Mouse (Mus musculus) liver, embryonic 12.5 days (tissue): ENCODE measurements around the gene Sgk1. TPM values are rescaled to one million over a fixed set of nuclear protein-coding genes. Genes with fewer than 3 reads are reported as not detected.
A peak's percentile ranks its signal among the peaks of the same experiment; 100 is the strongest.

Experiments used
- ATAC-seq: fragments of 200-750 bp; cut with Nextera tagmentation; 2 replicates; pipeline ENCODE4 v1.8.0; 2017; ENCODE audit warnings: moderate number of reproducible peaks, mild to moderate bottlenecking, moderate library complexity
- H3K27ac ChIP-seq: fragments of 300-500 bp; sonication (generic); 2 replicates; pipeline ENCODE4 v1.5.1; 2016; ENCODE audit warnings: mild to moderate bottlenecking
- H3K27me3 ChIP-seq: fragments of 300-500 bp; sonication (generic); replicated peaks from 2 replicates; pipeline ENCODE4 v1.6.1; 2016; ENCODE audit warnings: mild to moderate bottlenecking, moderate library complexity
- H3K36me3 ChIP-seq: fragments of 300-500 bp; sonication (generic); 2 replicates; pipeline ENCODE4 v1.6.1; 2016; ENCODE audit warnings: mild to moderate bottlenecking, moderate library complexity
- H3K4me1 ChIP-seq: fragments of 300-500 bp; sonication (generic); 2 replicates; pipeline ENCODE4 v1.6.1; 2016
- H3K4me2 ChIP-seq: fragments of 300-500 bp; sonication (generic); 2 replicates; pipeline ENCODE4 v1.6.1; 2016; ENCODE audit warnings: mild to moderate bottlenecking, moderate library complexity
- H3K4me3 ChIP-seq: fragments of 300-500 bp; sonication (generic); 2 replicates; pipeline ENCODE4 v1.5.1; 2016; ENCODE audit warnings: mild to moderate bottlenecking, moderate library complexity
- H3K9ac ChIP-seq: fragments of 300-500 bp; sonication (generic); 2 replicates; pipeline ENCODE4 v1.6.1; 2016; ENCODE audit warnings: mild to moderate bottlenecking, moderate library complexity
- H3K9me3 ChIP-seq: fragments of 300-500 bp; sonication (generic); replicated peaks from 2 replicates; pipeline ENCODE4 v1.6.1; 2016; ENCODE audit warnings: mild to moderate bottlenecking, moderate library complexity
- WGBS: fragments of 180-500 bp; shearing (Covaris S2); methylation state at CpG from one replicate; pipeline ENCODE4 v1.1.7; 2016; ENCODE audit not compliant: insufficient replicate concordance; 5-methylcytosine and 5-hydroxymethylcytosine counted together
- polyA plus RNA-seq: library from polyadenylated mRNA; unstranded; fragments of >200 nt; fragmentation: Nextera tagmentation; extraction: Ambion mirVana; gene quantifications from 2 replicates; pipeline ENCODE4 v1.2.1, GENCODE M21; 2016

Sgk1 gene
- polyA plus RNA-seq, 1 experiment from 2014 or later = 12.2 TPM

DNA sequence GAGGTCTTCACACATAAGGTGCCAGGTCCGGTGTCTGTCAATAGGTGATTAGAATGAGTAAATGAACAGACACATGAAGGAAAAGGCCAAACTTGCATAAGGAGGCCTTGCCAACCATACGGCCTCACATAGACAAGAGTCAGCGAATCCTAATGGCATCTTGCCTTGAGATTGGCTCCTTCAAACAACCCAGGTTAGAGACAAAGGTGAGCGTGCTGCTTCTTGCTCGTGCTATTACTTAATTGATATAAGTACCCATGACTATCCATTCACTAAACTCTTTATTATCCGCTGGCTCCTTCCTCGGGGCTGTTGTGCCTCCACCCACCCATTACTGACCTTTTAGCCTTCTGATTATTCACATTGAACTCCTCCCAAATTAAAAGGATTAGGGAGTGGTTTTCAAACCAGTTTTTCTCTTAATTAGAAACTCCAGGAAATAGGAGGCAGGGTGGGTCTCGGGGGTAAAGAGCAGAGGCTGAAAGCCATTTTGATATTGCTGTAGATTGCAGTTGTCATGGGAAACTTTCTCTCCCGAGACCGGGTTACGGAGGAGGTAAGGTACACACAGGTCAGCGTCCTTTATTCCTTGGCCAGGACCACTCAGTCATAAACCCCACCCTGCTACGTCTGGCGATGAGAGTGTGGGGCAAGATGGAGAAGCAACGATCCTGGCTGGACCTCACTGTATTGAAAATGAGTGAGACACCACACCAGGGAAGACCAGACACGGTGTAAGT, 33.9 kb upstream of the Sgk1 start:
- H3K4me2 ChIP-seq = no peak overlapping the region
- H3K9ac ChIP-seq = no peak overlapping the region
- WGBS = 81% methylated on average over 16 of the region's 16 CpGs
- no peaks in the 10 kb centered on the region for H3K27me3 ChIP-seq
- no peaks in the 10 kb centered on the region for H3K9me3 ChIP-seq
- no peaks in the 10 kb centered on the region for H3K4me1 ChIP-seq
- no peak overlapping the region for H3K4me3 ChIP-seq
- H3K36me3 ChIP-seq = no peaks in the 10 kb centered on the region
- no peak for ATAC-seq
- no peak overlapping the region for H3K27ac ChIP-seq

DNA sequence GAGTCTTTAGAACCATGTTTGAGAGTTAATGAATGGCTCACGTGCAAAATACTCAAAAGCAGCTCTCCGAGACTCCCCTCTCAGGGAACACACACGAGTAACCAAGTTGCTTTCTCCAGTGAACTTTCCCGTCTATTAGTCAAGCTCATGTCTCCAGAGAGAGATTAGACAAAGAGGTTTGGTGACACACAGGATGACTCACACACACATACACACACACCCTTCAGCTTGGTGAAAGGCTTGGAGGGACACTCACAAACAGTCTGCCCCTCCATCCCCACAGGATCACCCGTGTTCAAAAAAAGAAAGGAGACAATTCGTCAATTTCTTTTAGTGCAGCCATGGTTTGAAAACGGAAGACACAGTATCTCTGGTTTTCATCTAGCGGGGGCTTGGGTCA, 32.7 kb upstream of the Sgk1 start:
- Histone ChIP-seq H3K4me1 (no peaks in the 10 kb centered on the region), H3K9me3 (no peaks in the 10 kb centered on the region), H3K27ac (no peak overlapping the region), H3K4me3 (no peak overlapping the region), H3K9ac (no peak overlapping the region), H3K27me3 (no peaks in the 10 kb centered on the region), H3K4me2 (no peak overlapping the region), H3K36me3 (no peaks in the 10 kb centered on the region)
- ATAC-seq = no peak
- 73% methylated on average over 8 of the region's 8 CpGs for WGBS

DNA sequence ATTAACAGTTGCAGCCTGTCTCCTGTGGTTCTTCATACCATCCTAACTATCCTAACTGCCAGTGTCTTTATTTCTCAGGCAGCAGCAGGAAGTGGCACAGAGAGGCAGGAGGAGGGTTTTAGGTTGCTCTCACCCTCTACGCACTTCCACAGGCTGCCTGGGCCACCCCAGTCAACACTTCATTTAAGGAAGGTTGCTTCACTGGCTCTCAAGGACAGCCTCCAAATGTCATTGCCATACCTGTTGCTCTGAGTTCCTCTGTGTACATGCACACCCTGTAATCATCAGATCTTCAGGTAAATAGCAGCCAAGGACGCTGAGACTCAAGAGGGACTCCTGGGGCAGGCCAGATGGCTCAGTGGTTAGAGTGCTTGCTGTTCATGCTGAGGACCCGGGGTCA, 31.7 kb upstream of the Sgk1 start:
- 66% methylated on average over 3 of the region's 3 CpGs for WGBS

DNA sequence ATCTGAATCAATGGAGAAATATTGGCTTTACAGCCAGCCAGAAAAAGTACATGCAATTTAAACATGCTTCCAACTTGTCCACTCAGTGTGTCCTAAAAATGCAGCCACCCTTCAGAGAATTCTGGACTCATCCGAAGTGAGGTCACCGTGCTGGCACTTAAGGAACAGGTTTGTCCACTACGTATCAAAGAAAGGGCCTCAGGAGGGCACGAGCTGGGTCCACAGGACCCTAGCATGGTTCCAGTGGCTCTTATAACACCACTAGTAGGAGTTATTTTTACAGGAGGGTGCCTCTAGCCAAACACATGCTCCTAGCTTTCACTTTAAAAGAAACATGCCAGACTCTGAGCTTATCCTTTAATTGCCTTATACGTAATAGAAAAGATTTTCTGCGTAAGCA, 28.9 kb upstream of the Sgk1 start:
- no peaks in the 10 kb centered on the region for H3K9me3 ChIP-seq
- H3K4me2 ChIP-seq = no peak overlapping the region
- H3K4me3 ChIP-seq = no peak overlapping the region
- H3K27me3 ChIP-seq = no peaks in the 10 kb centered on the region
- no peak for ATAC-seq
- H3K9ac ChIP-seq = no peak overlapping the region
- H3K4me1 ChIP-seq = no peaks in the 10 kb centered on the region
- no peaks in the 10 kb centered on the region for H3K36me3 ChIP-seq
- H3K27ac ChIP-seq = no peak overlapping the region
- 83% methylated on average over 6 of the region's 6 CpGs for WGBS

More for the DNA sequence above, 31.7 kb upstream of the Sgk1 start:
- H3K4me3 ChIP-seq = no peak overlapping the region
- H3K36me3 ChIP-seq = no peaks in the 10 kb centered on the region
- H3K9ac ChIP-seq = no peak overlapping the region
- no peaks in the 10 kb centered on the region for H3K4me1 ChIP-seq
- no peak overlapping the region for H3K27ac ChIP-seq
- H3K9me3 ChIP-seq = no peaks in the 10 kb centered on the region
- no peak overlapping the region for H3K4me2 ChIP-seq
- no peaks in the 10 kb centered on the region for H3K27me3 ChIP-seq
- no peak for ATAC-seq

DNA sequence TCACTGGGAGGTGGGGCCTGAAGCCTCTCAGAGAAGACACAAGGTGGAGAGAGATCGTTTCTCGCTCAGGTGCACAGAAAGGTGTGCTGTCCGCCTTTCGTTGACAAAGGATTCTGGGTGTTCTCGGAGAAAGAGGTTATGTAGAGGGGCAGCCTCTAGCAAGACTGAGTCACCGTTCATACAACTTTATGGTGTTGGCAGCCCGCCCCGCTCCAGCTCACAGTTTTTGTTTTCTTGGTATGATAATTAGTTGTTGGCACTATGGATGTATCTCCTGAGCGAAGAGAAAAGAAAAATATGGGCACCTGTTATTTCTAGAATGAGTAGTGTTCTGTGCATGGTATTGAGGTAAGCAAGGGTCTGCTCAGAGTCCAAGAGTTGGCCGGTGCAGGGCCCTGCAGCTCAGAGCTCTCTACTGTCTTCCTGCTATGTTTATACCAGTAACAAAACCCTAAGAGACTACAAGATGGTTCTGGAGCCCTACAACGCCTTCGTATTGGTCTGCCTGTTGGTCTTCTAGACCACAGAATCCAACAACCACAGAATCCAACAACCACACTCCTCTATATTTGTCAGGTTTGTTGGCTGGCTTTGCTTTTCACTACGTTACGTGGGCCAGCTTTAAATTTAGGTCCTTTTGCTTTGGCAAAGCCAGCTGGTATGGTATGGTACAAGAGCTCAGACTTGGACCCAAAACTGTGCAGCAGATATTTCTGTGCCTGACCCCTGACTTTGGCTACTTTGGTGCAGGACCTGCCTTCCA, 28.2 kb upstream of the Sgk1 start:
- Histone ChIP-seq H3K9me3 (no peaks in the 10 kb centered on the region), H3K4me3 (no peak overlapping the region), H3K4me1 (no peaks in the 10 kb centered on the region), H3K36me3 (no peaks in the 10 kb centered on the region), H3K27me3 (no peaks in the 10 kb centered on the region), H3K4me2 (no peak overlapping the region), H3K27ac (no peak overlapping the region), H3K9ac (no peak overlapping the region)
- WGBS = 80% methylated on average over 14 of the region's 14 CpGs
- no peak for ATAC-seq

DNA sequence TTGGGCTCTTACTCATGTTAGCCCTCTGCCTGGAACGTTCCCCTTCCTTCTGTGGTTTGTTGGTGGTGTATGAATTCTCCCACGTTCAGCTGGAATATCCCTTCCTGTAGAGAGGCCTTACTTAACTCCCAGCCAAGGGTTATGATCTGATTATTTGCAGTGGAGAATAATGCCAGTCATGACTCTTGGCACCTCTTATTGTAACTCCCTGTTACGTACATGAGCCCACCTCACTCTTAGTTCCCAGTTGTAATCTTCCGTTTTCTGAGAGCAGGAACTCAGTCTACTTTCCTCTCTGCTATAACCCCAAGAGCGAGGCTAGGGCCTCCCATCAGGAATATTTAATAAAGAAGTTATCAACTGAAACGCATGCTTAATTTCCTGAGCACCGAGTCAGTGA, 26.6 kb upstream of the Sgk1 start:
- WGBS = 64% methylated on average over 7 of the region's 7 CpGs
- H3K4me3 ChIP-seq = no peak overlapping the region
- no peaks in the 10 kb centered on the region for H3K36me3 ChIP-seq
- H3K27ac ChIP-seq = no peak overlapping the region
- ATAC-seq = no peak
- H3K4me2 ChIP-seq = no peak overlapping the region
- H3K4me1 ChIP-seq = no peaks in the 10 kb centered on the region
- H3K9me3 ChIP-seq = no peaks in the 10 kb centered on the region
- no peaks in the 10 kb centered on the region for H3K27me3 ChIP-seq
- no peak overlapping the region for H3K9ac ChIP-seq

DNA sequence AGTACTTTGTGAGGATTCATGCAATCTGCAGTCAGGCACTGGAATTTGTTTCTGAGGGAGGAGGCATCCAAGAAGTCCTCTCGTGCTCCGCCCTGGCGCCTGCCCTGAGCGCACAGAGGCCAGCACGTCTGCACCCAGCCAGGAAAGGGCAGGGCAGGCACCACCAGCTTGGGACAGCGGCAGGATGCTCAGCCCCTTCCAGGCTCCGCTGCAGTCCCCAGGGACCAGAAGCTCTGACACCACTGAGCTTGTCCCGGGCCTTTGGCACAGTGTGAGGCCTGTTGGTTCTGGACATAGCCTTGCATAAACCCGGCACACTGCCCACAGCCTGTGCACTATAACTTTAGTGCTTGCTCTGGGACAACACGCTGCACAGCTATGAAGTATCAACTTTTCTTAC, 24.3 kb upstream of the Sgk1 start:
- 64% methylated on average over 10 of the region's 10 CpGs for WGBS
- no peak overlapping the region for H3K4me3 ChIP-seq
- H3K27ac ChIP-seq = no peak overlapping the region
- no peaks in the 10 kb centered on the region for H3K36me3 ChIP-seq
- no peaks in the 10 kb centered on the region for H3K4me1 ChIP-seq
- no peaks in the 10 kb centered on the region for H3K27me3 ChIP-seq
- no peak overlapping the region for H3K9ac ChIP-seq
- no peak overlapping the region for H3K4me2 ChIP-seq
- H3K9me3 ChIP-seq = no peaks in the 10 kb centered on the region
- ATAC-seq = no peak

DNA sequence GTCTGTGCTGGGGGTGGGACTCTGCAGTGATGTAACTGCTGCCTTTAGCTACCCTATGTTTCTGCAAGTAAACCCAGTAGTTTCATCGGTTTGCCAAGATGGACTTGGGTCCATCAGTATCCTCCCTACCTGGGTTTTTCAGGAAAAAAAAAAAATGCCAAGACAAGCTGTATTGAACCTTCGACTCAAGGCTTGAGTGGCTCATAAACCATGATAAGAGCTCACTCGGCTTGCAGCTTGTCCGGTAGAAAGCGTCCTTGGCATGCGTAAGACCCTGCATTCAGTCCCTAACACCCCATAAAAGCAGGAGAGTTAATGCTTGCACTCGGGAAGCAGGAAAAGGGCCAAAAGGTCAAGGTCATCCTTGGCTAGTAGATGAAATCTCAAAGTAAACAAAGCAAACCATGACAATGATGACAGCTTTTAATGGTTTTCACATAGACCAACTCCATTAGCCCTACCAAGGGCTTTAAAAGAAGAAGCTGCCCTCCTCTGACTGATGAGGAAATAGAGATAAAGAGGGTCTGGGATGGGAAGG, 23.5 kb upstream of the Sgk1 start:
- no peaks in the 10 kb centered on the region for H3K4me1 ChIP-seq
- ATAC-seq = no peak
- no peak overlapping the region for H3K4me2 ChIP-seq
- H3K9ac ChIP-seq = no peak overlapping the region
- no peaks in the 10 kb centered on the region for H3K27me3 ChIP-seq
- H3K9me3 ChIP-seq = no peaks in the 10 kb centered on the region
- H3K36me3 ChIP-seq = no peaks in the 10 kb centered on the region
- no peak overlapping the region for H3K27ac ChIP-seq
- no peak overlapping the region for H3K4me3 ChIP-seq
- 65% methylated on average over 7 of the region's 7 CpGs for WGBS

DNA sequence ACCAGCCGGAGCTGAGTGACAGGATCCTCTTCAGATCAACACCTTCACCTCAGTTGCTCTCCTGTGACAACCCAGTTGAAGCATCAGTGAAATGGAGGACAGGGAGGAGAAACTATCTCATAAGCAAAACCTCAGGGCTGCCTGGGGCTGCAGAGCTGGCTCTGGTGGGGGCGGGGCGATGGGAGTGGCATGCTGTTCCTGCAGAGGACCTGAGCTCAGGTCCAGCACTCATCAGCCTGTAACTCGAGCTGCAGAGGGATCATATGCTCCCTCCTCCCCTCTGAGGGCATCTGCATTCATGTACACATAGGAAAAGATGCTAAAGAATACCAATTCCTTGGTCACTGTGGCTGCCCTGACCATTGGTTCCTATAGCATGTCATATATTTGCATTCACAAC, 15.5 kb upstream of the Sgk1 start:
- no peaks in the 10 kb centered on the region for H3K27me3 ChIP-seq
- H3K36me3 ChIP-seq = no peaks in the 10 kb centered on the region
- WGBS = 46% methylated on average over 4 of the region's 4 CpGs
- H3K27ac ChIP-seq = no peak overlapping the region
- no peaks in the 10 kb centered on the region for H3K9me3 ChIP-seq
- H3K4me3 ChIP-seq = no peak overlapping the region
- no peak for ATAC-seq
- H3K9ac ChIP-seq = no peak overlapping the region
- H3K4me2 ChIP-seq = no peak overlapping the region
- H3K4me1 ChIP-seq = peaks cover 3% of the 10 kb centered on the region; the same call in 1 of the 2 replicates

DNA sequence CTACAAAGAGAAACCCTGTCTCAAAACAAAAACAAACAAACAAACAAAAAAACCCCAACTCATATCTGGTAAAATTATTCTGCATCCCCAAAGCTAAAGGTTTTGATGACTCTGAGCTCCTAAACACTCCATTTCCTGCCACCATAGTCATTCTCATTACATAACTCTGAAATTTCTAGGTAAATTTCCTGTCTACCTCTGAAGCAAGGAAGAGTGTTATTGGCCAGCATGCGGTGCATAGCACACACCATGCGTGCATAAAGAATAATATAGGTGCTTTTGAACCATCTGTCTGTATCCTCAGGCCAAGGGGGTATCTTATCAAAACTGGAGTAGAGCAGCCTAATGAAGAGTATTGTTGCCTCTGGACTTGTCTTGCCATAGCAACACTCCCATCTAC, 13.8 kb upstream of the Sgk1 start:
- no peak overlapping the region for H3K9ac ChIP-seq
- H3K4me2 ChIP-seq = no peak overlapping the region
- no peak for ATAC-seq
- H3K9me3 ChIP-seq = no peaks in the 10 kb centered on the region
- no peak overlapping the region for H3K4me3 ChIP-seq
- H3K27me3 ChIP-seq = no peaks in the 10 kb centered on the region
- no peak overlapping the region for H3K27ac ChIP-seq
- no peaks in the 10 kb centered on the region for H3K36me3 ChIP-seq
- peaks cover 3% of the 10 kb centered on the region; the same call in 1 of the 2 replicates for H3K4me1 ChIP-seq
- 72% methylated on average over 2 of the region's 2 CpGs for WGBS

DNA sequence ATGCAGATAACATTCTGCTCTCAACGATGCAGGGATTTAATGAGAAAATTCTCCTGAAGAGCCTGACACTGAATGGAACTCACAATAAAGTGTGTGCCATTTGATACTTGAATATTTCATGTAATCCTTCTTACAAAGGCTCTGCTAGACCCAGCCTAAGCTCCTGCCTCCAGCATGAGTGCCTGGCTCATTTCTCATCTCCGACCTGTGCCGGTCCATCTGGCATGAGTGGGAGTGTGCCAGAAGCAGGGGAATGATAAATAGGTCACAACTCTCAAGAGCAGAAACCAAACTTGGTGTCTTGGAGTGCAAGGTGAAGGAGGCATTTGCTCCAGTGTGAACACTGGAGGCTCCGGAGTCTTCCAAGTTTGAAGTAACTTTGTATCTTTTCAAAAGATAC, 13.4 kb upstream of the Sgk1 start:
- Histone ChIP-seq H3K36me3 (no peaks in the 10 kb centered on the region), H3K4me3 (no peak overlapping the region), H3K27me3 (no peaks in the 10 kb centered on the region), H3K27ac (no peak overlapping the region), H3K4me2 (no peak overlapping the region), H3K9ac (no peak overlapping the region), H3K4me1 (peaks cover 3% of the 10 kb centered on the region; the same call in 1 of the 2 replicates), H3K9me3 (no peaks in the 10 kb centered on the region)
- WGBS = 60% methylated on average over 4 of the region's 4 CpGs
- ATAC-seq = no peak

DNA sequence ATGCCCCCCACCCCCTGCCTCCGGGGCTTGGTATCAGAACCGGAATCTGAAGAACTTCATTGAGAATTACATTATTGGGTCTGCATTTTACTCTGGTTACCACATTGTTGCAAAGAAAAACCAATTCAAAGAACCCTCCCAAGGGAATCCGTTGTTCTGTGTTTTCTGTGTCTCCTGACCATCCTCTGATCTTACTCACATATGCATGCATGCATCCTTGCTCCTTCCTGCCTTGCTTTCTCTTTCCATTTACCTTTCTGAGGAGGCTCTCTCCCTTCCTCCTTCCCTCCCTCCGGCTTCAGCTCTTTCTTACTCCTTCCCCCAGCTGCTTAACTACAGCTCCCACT, 174 bp upstream of the Sgk1 start:
- Histone ChIP-seq H3K27ac (no peak overlapping the region), H3K4me1 (peaks cover 7% of the 10 kb centered on the region; the same call in 1 of the 2 replicates), H3K4me3 (peak overlapping the region; percentile 32), H3K27me3 (peaks cover 42% of the 10 kb centered on the region), H3K9ac (no peak overlapping the region), H3K4me2 (peak overlapping the region; percentile 58), H3K36me3 (no peaks in the 10 kb centered on the region), H3K9me3 (no peaks in the 10 kb centered on the region)
- WGBS = 27% methylated on average over 4 of the region's 4 CpGs
- ATAC-seq = no peak
